In genomic region chr19:37078064-37078463, GRCm38 (mm10) we compare ENCODE assay signal across 7 mouse cellular contexts.
DNase-seq lines count a peak whose midpoint lies in the region; ATAC-seq lines count a peak whose summit lies in the region.

No protein-coding gene starts in this region.

- 56% methylated on average over 4 of the region's 4 CpGs for WGBS in midbrain, embryonic 16.5 days
- WGBS in midbrain, embryonic 10.5 days = 67% methylated on average over 4 of the region's 4 CpGs
- 53% methylated on average over 4 of the region's 4 CpGs for WGBS in limb, embryonic 10.5 days

- no peak overlapping the region for H3K27ac ChIP-seq in midbrain, embryonic 16.5 days (ENCODE audit: low read length)
- H3K27ac ChIP-seq in midbrain, embryonic 10.5 days (replicated peaks) = no peak overlapping the region
- H3K27ac ChIP-seq in limb, embryonic 10.5 days = no peak overlapping the region

- H3K36me3 ChIP-seq in midbrain, embryonic 16.5 days (ENCODE audit: control insufficient read depth, insufficient read depth, low read length) = no peaks in the 10 kb centered on the region
- H3K36me3 ChIP-seq in midbrain, embryonic 10.5 days = no peaks in the 10 kb centered on the region
- no peaks in the 10 kb centered on the region for H3K36me3 ChIP-seq in limb, embryonic 10.5 days

- H3K4me1 ChIP-seq in midbrain, embryonic 16.5 days (ENCODE audit: control insufficient read depth, insufficient read depth, low read length) = no peaks in the 10 kb centered on the region
- 0 out of 2 replicates have a peak, but pooled peaks cover 2% of the 10 kb centered on the region for H3K4me1 ChIP-seq in midbrain, embryonic 10.5 days
- H3K4me1 ChIP-seq in limb, embryonic 10.5 days = no peaks in the 10 kb centered on the region

- H3K9me3 ChIP-seq in midbrain, embryonic 16.5 days (replicated peaks; ENCODE audit: control insufficient read depth, low read length, poor library complexity, severe bottlenecking) = no peaks in the 10 kb centered on the region
- no peaks in the 10 kb centered on the region for H3K9me3 ChIP-seq in midbrain, embryonic 10.5 days (replicated peaks)
- no peaks in the 10 kb centered on the region for H3K9me3 ChIP-seq in limb, embryonic 10.5 days (replicated peaks)

- DNase-seq in midbrain, embryonic 10.5 days (ENCODE audit: low spot score) = no peak
- DNase-seq in adrenal gland, postnatal 4 days (ENCODE audit: low spot score in 2 of 2) = peak; percentile 6 to 27
- peak; percentile 49 to 57 for DNase-seq in gastrocnemius, postnatal 36 days
- peak; percentile 22 to 50 for DNase-seq in left cerebral cortex, postnatal 14 days (ENCODE audit: low spot score in 2 of 2)
- DNase-seq in limb, embryonic 10.5 days (ENCODE audit: low spot score) = no peak
- no peak for DNase-seq in spleen, adult 18-20 months

- H3K9ac ChIP-seq in midbrain, embryonic 16.5 days (ENCODE audit: low read depth, low read length) = no peak overlapping the region

- intact Hi-C loops in gastrocnemius, postnatal 36 days (cut with DNase I) = no loop called here
- intact Hi-C loops in left cerebral cortex, postnatal 14 days (cut with DNase I) = loop anchor here (5.0 kb wide), 1 partner anchor 99 kb away; no protein-coding TSS in a partner anchor

- H3K27me3 ChIP-seq in midbrain, embryonic 16.5 days (ENCODE audit: control insufficient read depth, insufficient read depth, low read depth, low read length) = no peaks in the 10 kb centered on the region
- H3K27me3 ChIP-seq in midbrain, embryonic 10.5 days (ENCODE audit: low read depth, poor library complexity, severe bottlenecking) = no peaks in the 10 kb centered on the region
- H3K27me3 ChIP-seq in limb, embryonic 10.5 days (ENCODE audit: low read depth, poor library complexity, severe bottlenecking) = no peaks in the 10 kb centered on the region

- ATAC-seq in midbrain, embryonic 16.5 days = peak; percentile 62; the same call in 1 of the 2 replicates

- H3K4me3 ChIP-seq in midbrain, embryonic 16.5 days (ENCODE audit: low read depth, low read length) = no peak overlapping the region
- no peak overlapping the region for H3K4me3 ChIP-seq in midbrain, embryonic 10.5 days
- no peak overlapping the region for H3K4me3 ChIP-seq in limb, embryonic 10.5 days

- no peak overlapping the region for H3K4me2 ChIP-seq in midbrain, embryonic 16.5 days (ENCODE audit: low read length)

Comparison
In these comparisons a context has a peak if more than half of its experiments do, and no peak if none do; other contexts are left out.
1. DNase-seq: peak in adrenal gland, postnatal 4 days (2 of 2), gastrocnemius, postnatal 36 days (2 of 2) and left cerebral cortex, postnatal 14 days (2 of 2); none in midbrain, embryonic 10.5 days (single experiment), limb, embryonic 10.5 days (single experiment) and spleen, adult 18-20 months (0 of 2).